Mouse (Mus musculus) kidney, embryonic 15.5 days (tissue): ENCODE measurements at regions not wholly inside any gene's neighbourhood (a gene's known extent, or its start where the extent isn't known, plus 50 kb on each side); places are given as distances from the start of the nearest gene placed in this dataset.

Experiments
- ATAC-seq: fragments of 200-750 bp; cut with Nextera tagmentation; replicated peaks from 2 replicates; pipeline ENCODE4 v1.8.0; 2017; ENCODE audit warnings: moderate TSS enrichment; ENCODE audit not compliant: low FRiP score
- H3K27ac ChIP-seq: fragments of 300-500 bp; sonication (generic); 2 replicates; pipeline ENCODE4 v1.5.1; 2015; ENCODE audit warnings: mild to moderate bottlenecking, inconsistent platforms
- H3K27me3 ChIP-seq: fragments of 300-500 bp; sonication (generic); 2 replicates; pipeline ENCODE4 v1.6.1; 2015; ENCODE audit warnings: inconsistent platforms
- H3K36me3 ChIP-seq: fragments of 300-500 bp; sonication (generic); 2 replicates; pipeline ENCODE4 v1.6.1; 2015; ENCODE audit warnings: inconsistent platforms
- H3K4me1 ChIP-seq: fragments of 300-500 bp; sonication (generic); 2 replicates; pipeline ENCODE4 v1.6.1; 2015; ENCODE audit warnings: inconsistent platforms
- H3K4me2 ChIP-seq: fragments of 300-500 bp; sonication (generic); 2 replicates; pipeline ENCODE4 v1.6.1; 2015; ENCODE audit warnings: moderate library complexity, mild to moderate bottlenecking, inconsistent platforms
- H3K4me3 ChIP-seq: fragments of 300-500 bp; sonication (generic); replicated peaks from 2 replicates; pipeline ENCODE4 v1.5.1; 2015; ENCODE audit warnings: mild to moderate bottlenecking, inconsistent platforms
- H3K9ac ChIP-seq: fragments of 300-500 bp; sonication (generic); 2 replicates; pipeline ENCODE4 v1.6.1; 2015; ENCODE audit warnings: mild to moderate bottlenecking, inconsistent platforms
- H3K9me3 ChIP-seq: fragments of 300-500 bp; sonication (generic); replicated peaks from 2 replicates; pipeline ENCODE4 v1.6.1; 2016; ENCODE audit warnings: inconsistent platforms
- WGBS: fragments of 180-500 bp; shearing (Covaris S2); methylation state at CpG from one replicate; pipeline ENCODE4 v1.1.7; 2015; ENCODE audit warnings: mixed read lengths; 5-methylcytosine and 5-hydroxymethylcytosine counted together

DNA sequence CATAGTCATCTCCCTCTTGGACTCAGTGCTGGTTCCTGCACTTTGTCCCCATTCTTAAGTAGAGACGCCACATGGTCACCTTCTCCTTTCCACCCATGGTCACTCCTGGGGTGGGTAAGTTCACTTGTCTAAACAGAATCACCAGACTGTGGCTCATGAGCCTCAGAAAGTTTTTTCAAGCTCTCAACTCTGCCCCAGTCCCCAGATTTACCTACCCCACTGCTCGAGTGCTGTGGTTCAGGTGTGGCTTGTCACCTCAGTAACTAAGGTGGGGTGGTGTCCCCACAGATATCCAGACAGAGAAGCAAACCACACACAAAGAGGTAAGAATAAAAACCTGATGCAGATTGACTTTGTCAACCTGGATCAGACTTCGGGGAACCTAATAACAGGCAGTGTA, 87.6 kb downstream of the Rpl10-ps3 start:
- Histone ChIP-seq H3K4me1 (no peaks in the 10 kb centered on the region), H3K4me3 (no peak overlapping the region), H3K36me3 (no peaks in the 10 kb centered on the region), H3K4me2 (no peak overlapping the region), H3K27ac (no peak overlapping the region), H3K9ac (no peak overlapping the region), H3K27me3 (no peaks in the 10 kb centered on the region), H3K9me3 (no peaks in the 10 kb centered on the region)
- 87% methylated on average over 3 of the region's 3 CpGs for WGBS
- no peak for ATAC-seq

DNA sequence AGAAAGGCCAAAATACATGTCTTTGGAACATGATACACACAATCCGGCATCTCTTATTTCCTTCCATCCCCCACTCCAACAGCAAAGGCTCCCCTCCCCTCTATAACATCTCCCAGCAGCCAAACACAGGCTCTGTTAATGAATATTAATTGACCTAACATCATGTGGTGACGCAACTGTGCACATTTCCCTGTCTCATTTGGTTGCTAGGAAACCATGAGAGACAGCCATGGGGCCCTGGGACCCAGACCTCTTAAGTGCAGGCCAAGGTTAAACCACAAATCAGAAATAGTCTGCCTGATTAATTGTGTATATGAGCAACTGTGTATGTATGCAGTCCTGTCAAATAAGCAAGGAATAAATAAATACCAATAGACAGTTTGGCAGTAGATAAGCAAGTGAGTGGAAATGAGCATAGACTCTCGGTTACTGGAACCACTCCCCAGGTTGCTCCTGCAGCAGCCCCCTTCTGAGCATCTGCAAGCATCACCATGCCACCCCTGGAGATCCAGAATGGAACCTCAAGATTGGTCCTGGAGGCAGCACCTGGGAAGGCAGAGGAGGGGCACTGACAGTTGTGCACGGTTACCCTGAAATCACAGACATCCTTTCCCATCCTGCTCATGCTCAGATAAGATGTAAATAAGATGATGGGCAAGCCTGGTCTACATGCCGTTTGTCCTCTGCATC, 99.6 kb downstream of the Rpl10-ps3 start:
- no peak for ATAC-seq
- Histone ChIP-seq H3K27ac (no peak overlapping the region), H3K4me2 (no peak overlapping the region), H3K27me3 (no peaks in the 10 kb centered on the region), H3K4me1 (0 out of 2 replicates have a peak, but pooled peaks cover 3% of the 10 kb centered on the region), H3K9me3 (no peaks in the 10 kb centered on the region), H3K4me3 (no peak overlapping the region), H3K36me3 (no peaks in the 10 kb centered on the region), H3K9ac (no peak overlapping the region)
- 52% methylated on average over 5 of the region's 5 CpGs for WGBS

DNA sequence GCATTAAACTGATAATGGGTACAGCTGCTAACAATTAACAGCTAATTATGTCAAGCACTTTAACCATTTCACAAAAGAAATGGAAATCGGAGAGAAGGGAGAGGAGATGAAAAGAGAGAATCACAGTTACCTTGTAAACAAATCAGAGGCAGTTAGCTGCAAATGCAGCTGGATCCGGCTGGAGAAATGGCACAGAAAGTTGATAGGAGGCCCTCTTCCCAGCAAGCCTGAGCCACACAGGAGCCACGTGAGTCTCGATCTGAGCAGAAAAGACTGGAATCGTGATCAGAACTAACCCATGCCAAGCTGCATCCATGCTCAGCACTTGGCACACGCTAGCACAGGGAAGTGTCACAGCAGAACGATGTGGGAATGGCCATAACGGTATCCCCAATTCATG, 103.8 kb downstream of the Rpl10-ps3 start:
- WGBS, result 43% methylated on average over 8 of the region's 8 CpGs
- Histone ChIP-seq H3K27ac (no peak overlapping the region), H3K9me3 (no peaks in the 10 kb centered on the region), H3K27me3 (no peaks in the 10 kb centered on the region), H3K4me2 (no peak overlapping the region), H3K4me3 (no peak overlapping the region), H3K9ac (no peak overlapping the region), H3K4me1 (0 out of 2 replicates have a peak, but pooled peaks cover 6% of the 10 kb centered on the region), H3K36me3 (no peaks in the 10 kb centered on the region)
- ATAC-seq, result no peak

DNA sequence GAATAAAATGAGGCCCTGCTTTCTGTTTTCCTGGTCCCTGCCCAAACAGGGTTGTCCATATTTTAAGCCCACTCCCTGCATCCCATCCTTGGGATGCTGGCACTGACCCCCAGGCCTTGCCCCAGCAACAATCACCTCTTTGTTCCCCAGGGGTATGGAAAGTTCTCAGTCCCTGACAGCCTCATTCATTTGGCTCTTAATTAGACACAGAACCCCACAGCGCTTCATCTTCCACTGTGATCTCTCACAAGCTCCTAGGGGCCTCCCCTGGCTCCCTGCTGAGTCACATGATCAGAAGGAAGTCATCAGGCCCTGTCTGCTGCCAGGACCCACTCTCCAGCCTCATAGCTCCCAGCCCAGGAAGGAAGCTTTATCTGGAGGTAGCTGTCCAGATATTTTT, 108.9 kb downstream of the Rpl10-ps3 start:
- no peak overlapping the region for H3K27ac ChIP-seq
- H3K27me3 ChIP-seq, result no peaks in the 10 kb centered on the region
- no peaks in the 10 kb centered on the region for H3K36me3 ChIP-seq
- no peak overlapping the region for H3K9ac ChIP-seq
- H3K4me3 ChIP-seq, result no peak overlapping the region
- 0 out of 2 replicates have a peak, but pooled peaks cover 4% of the 10 kb centered on the region for H3K4me1 ChIP-seq
- no peak overlapping the region for H3K4me2 ChIP-seq
- H3K9me3 ChIP-seq, result no peaks in the 10 kb centered on the region
- no peak for ATAC-seq
- 43% methylated on average over 1 of the region's 1 CpGs for WGBS

DNA sequence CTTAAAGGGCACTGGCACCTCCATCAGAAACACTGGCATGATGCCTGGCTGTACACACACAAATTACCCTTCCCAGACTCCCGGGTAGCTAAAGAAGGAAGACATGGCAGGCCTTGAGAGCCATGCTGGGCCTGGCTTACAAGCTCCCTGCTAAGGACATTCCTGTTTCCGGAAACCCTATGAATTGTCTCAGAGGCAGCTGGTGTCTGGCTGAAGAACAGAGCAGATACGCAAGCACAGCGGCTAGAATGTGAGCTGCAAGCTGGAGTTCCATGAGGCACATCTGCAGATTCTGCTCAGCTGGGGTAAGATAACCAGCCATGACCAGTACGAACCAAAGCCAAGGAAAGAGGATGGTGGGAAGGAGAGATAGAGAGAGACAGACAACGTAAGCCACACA, 110.1 kb downstream of the Rpl10-ps3 start:
- Histone ChIP-seq H3K27ac (no peak overlapping the region), H3K9ac (no peak overlapping the region), H3K27me3 (no peaks in the 10 kb centered on the region), H3K4me3 (no peak overlapping the region), H3K4me2 (no peak overlapping the region), H3K36me3 (no peaks in the 10 kb centered on the region), H3K9me3 (no peaks in the 10 kb centered on the region), H3K4me1 (0 out of 2 replicates have a peak, but pooled peaks cover 4% of the 10 kb centered on the region)
- WGBS, result 91% methylated on average over 6 of the region's 6 CpGs
- ATAC-seq, result no peak

DNA sequence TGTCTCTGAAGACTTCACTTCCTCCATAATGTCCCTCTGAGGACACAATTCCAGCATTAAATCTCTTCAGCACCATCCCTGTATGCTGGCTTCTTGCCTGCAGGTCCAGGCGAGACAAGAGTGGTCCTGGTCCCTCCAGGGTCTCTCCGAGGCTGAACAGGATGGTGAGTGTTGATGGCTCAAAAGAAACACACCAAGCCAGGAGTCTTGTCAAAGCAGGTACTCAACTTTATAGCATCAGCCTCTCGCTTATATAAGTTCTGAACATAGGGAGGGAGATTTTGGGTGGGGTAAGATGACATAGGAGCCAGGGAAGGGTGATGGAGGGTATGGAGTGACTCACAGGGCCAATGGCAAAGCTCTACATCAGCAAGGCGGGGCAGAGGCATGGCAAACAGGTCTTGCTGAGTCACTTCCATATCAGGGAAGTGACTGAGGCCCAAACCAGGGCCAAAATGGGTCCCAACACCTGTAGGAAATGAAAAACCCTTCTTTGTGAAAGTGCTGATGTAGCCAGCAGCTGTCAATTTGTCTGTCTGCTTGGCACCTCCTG, 111.7 kb downstream of the Rpl10-ps3 start:
- ATAC-seq, result no peak
- Histone ChIP-seq H3K27ac (no peak overlapping the region), H3K27me3 (no peaks in the 10 kb centered on the region), H3K4me2 (no peak overlapping the region), H3K4me1 (0 out of 2 replicates have a peak, but pooled peaks cover 4% of the 10 kb centered on the region), H3K9me3 (no peaks in the 10 kb centered on the region), H3K36me3 (no peaks in the 10 kb centered on the region), H3K9ac (no peak overlapping the region), H3K4me3 (no peak overlapping the region)
- 89% methylated on average over 4 of the region's 4 CpGs for WGBS

DNA sequence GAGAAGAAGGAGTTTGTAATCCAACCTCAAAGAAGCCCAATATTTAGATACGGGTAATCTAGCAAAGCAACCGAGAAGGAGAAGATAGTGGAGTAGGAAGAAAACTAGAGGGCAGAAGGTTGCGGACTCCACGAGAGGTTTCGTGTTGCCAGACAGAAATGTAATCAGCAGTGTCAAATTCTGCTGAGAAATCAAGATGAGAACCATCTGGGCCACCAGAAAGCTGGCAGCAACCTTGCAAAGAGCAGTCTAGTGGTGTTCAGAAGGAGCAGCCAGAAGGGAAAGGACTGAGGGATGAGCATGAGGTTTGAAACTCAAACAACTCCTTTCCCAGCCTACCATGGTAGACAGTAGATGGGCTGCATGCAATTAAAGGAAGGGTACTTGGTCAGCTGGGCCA, 134.3 kb downstream of the Rpl10-ps3 start:
- Histone ChIP-seq H3K36me3 (no peaks in the 10 kb centered on the region), H3K27ac (no peak overlapping the region), H3K9me3 (no peaks in the 10 kb centered on the region), H3K27me3 (no peaks in the 10 kb centered on the region), H3K4me3 (no peak overlapping the region), H3K4me2 (no peak overlapping the region), H3K4me1 (no peaks in the 10 kb centered on the region), H3K9ac (no peak overlapping the region)
- WGBS, result 43% methylated on average over 5 of the region's 5 CpGs
- no peak for ATAC-seq

DNA sequence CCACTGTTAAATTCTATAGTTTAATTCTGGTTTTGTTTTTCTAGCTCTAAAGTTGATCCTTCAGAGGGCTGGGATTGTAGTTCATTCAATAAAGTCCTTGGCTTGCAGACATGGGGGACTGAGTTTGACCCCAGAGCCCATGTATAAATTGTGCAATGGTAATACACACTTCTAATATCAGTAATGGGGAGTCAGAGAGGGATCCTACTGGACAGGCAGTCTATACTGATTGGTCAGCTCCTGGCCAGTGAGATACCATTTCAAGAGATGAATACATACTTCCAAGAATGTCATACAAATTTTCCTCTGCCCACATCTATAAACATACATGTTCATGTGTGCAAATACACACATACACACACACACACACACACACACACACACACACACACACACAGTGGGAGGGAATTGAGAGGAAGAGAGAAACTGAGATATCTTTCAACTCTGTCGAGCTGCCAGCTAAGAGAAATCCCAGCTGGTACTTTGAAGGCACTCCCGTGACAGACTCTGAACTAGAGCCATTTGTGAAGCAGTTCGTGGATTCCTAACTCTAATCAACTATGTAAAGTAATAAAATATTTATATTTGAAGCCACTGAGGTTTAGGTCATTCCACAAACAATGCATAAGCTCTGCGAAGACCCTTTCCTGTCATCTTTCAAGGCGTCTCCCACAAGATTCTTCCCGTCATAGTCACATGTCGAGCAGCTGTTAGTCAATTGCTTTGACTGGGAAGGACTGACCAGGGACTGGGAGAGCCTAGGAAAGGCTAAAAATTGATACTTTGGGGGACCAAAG, 145.1 kb downstream of the Rpl10-ps3 start:
- Histone ChIP-seq H3K36me3 (no peaks in the 10 kb centered on the region), H3K9ac (no peak overlapping the region), H3K4me2 (no peak overlapping the region), H3K4me1 (0 out of 2 replicates have a peak, but pooled peaks cover 4% of the 10 kb centered on the region), H3K9me3 (no peaks in the 10 kb centered on the region), H3K27me3 (no peaks in the 10 kb centered on the region), H3K27ac (peak overlapping the region; percentile 52; the same call in 1 of the 2 replicates), H3K4me3 (no peak overlapping the region)
- ATAC-seq, result no peak
- WGBS, result 47% methylated on average over 7 of the region's 7 CpGs

DNA sequence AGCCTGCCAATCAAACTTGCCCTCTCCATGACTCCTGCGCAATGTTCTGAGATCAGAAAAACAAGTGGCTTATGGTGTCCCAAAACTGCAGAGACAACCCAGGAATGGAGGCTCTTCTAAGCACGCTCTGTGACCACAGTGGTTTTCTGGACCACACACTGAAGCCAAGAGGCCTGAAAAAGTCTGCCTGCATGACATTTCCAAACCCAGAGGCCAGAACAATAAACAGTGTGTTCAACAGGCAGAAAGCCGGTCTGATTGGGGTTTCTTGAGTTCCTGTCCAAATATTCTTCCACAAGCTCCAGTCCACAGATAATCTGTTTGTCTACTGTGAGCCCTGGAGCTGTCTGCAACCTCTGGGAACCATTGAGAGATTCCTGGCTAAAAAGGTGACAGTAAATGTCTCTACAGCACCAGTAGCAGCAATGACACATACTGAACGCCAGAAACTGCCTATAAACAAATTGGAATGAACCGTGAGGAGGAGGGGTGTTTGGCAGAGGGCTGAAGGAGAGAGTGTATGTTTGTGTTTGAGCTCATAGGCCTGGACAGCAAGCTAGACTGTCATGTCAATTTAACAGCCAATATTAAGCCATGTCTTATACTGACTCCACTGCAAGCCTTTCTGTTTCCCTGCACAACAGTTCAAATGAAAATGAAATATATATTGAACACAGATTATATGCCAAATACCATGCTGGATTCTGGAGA, 152.2 kb downstream of the Rpl10-ps3 start:
- no peak overlapping the region for H3K4me3 ChIP-seq
- H3K36me3 ChIP-seq, result no peaks in the 10 kb centered on the region
- peak overlapping the region; percentile 67 for H3K27ac ChIP-seq
- no peaks in the 10 kb centered on the region for H3K9me3 ChIP-seq
- H3K9ac ChIP-seq, result no peak overlapping the region
- 45% methylated on average over 5 of the region's 5 CpGs for WGBS
- H3K4me2 ChIP-seq, result no peak overlapping the region
- no peak for ATAC-seq
- peaks cover 26% of the 10 kb centered on the region for H3K4me1 ChIP-seq
- no peaks in the 10 kb centered on the region for H3K27me3 ChIP-seq

DNA sequence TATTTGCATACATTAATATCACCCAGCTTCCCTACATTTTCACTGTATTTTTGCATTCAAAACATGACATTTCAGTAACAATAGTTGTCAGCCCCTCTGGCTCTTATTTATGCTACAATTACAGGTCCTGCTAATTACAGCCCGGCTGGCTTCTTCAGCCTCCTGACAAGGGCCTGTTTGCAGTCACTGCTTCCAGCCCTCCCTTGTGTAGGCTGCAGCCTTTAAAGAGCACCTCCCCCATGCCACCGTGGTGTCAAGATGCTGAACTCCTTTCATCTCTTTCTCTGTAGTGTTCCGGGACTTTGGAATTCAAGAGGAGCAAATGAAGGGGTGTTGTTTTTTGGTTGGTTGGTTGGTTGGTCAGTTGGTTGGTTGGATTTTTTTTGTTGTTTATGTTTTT, 153.6 kb downstream of the Rpl10-ps3 start:
- H3K4me3 ChIP-seq, result no peak overlapping the region
- no peaks in the 10 kb centered on the region for H3K27me3 ChIP-seq
- peaks cover 26% of the 10 kb centered on the region for H3K4me1 ChIP-seq
- no peak overlapping the region for H3K4me2 ChIP-seq
- H3K9me3 ChIP-seq, result no peaks in the 10 kb centered on the region
- H3K27ac ChIP-seq, result no peak overlapping the region
- H3K9ac ChIP-seq, result no peak overlapping the region
- ATAC-seq, result no peak
- H3K36me3 ChIP-seq, result no peaks in the 10 kb centered on the region
- 11% methylated on average over 3 of the region's 3 CpGs for WGBS

DNA sequence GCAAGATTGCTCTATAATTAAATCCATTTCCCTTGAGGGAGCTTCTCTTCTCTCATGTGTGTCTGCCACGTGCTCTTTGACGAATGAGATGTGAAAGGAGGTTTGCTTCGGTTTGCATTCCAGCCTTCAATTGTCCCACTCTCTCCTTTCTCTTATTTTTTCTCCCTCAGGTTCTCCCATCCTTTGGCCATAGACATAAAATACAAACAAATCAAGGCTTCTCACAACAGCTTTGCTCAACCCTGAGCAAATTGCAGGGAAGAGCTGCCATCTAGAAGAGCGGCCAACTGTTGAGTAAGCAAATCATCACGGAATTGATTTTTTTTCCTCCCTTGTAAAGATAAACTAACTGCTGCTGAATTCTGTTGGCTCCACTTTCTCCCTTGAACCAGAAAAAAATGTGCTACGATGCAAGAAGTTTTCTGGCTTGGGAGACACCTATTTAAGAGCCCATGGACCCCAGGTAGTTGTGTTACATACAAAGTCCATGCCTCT, 156.1 kb downstream of the Rpl10-ps3 start:
- Histone ChIP-seq H3K27ac (no peak overlapping the region), H3K27me3 (no peaks in the 10 kb centered on the region), H3K4me3 (no peak overlapping the region), H3K4me2 (no peak overlapping the region), H3K4me1 (peaks cover 26% of the 10 kb centered on the region), H3K9me3 (no peaks in the 10 kb centered on the region), H3K36me3 (no peaks in the 10 kb centered on the region), H3K9ac (no peak overlapping the region)
- ATAC-seq, result no peak
- WGBS, result 45% methylated on average over 6 of the region's 6 CpGs

DNA sequence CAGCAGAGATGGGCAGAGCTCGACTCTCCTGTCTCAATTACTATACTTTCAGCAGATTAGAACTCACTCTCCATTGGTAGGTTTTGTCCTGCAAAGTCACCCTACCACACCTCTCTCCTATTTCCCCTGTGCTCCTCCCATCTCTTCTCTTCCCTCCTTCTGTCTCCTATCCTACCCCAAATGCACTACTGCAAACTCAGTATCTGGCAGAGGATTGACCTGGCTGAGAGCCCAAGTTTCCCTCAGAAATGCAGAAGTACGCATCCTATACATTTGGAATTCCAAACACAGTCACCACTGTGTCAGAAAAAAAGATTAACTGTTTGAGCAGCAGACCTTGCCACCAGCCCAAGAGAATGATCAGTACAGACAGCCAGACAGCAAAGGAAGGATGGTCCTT, 163.4 kb downstream of the Rpl10-ps3 start:
- H3K4me1 ChIP-seq, result no peaks in the 10 kb centered on the region
- no peaks in the 10 kb centered on the region for H3K36me3 ChIP-seq
- no peak for ATAC-seq
- no peak overlapping the region for H3K27ac ChIP-seq
- no peak overlapping the region for H3K4me2 ChIP-seq
- WGBS, result 65% methylated on average over 2 of the region's 2 CpGs
- H3K9ac ChIP-seq, result no peak overlapping the region
- no peaks in the 10 kb centered on the region for H3K27me3 ChIP-seq
- no peak overlapping the region for H3K4me3 ChIP-seq
- H3K9me3 ChIP-seq, result no peaks in the 10 kb centered on the region
